Mouse (Mus musculus) limb, embryonic 11.5 days (tissue): ENCODE results near the gene Nup85. TPM values are rescaled to one million over a fixed set of nuclear protein-coding genes. Genes with fewer than 3 reads are reported as not detected.

ENCODE experiments used
- ATAC-seq: fragments of 200-750 bp; cut with Nextera tagmentation; 2 replicates; pipeline ENCODE4 v1.8.0; 2017; ENCODE audit warnings: low read depth; ENCODE audit not compliant: insufficient number of reproducible peaks, low FRiP score, low TSS enrichment
- DNase-seq: peaks from one replicate; pipeline ENCODE4 v3.0.0-alpha.2; 2015; ENCODE audit warnings: low spot score
- H3K27ac ChIP-seq: fragments of 300-500 bp; sonication (generic); replicated peaks from 2 replicates; pipeline ENCODE4 v1.5.1; 2014; ENCODE audit warnings: low read depth, mild to moderate bottlenecking, low read length
- H3K27me3 ChIP-seq: fragments of 300-500 bp; sonication (generic); 2 replicates; pipeline ENCODE4 v1.6.1; 2014; ENCODE audit warnings: mild to moderate bottlenecking, low read length, mixed read lengths; ENCODE audit not compliant: control insufficient read depth, insufficient read depth
- H3K36me3 ChIP-seq: fragments of 300-500 bp; sonication (generic); 2 replicates; pipeline ENCODE4 v1.6.1; 2014; ENCODE audit warnings: mild to moderate bottlenecking, low read length, moderate library complexity, mixed read lengths; ENCODE audit not compliant: control insufficient read depth, insufficient read depth
- H3K4me1 ChIP-seq: fragments of 300-500 bp; sonication (generic); 2 replicates; pipeline ENCODE4 v1.6.1; 2014; ENCODE audit warnings: low read length, mixed read lengths; ENCODE audit not compliant: control insufficient read depth, insufficient read depth
- H3K4me2 ChIP-seq: fragments of 300-500 bp; sonication (generic); 2 replicates; pipeline ENCODE4 v1.6.1; 2014; ENCODE audit warnings: low read depth, mild to moderate bottlenecking, moderate library complexity; ENCODE audit not compliant: severe bottlenecking
- H3K4me3 ChIP-seq: fragments of 300-500 bp; sonication (generic); 2 replicates; pipeline ENCODE4 v1.5.1; 2014; ENCODE audit warnings: low read depth, low read length
- H3K9ac ChIP-seq: fragments of 300-500 bp; sonication (generic); 2 replicates; pipeline ENCODE4 v1.6.1; 2014; ENCODE audit warnings: mild to moderate bottlenecking, low read length
- H3K9me3 ChIP-seq: fragments of 300-500 bp; sonication (generic); 2 replicates; pipeline ENCODE4 v1.6.1; 2016; ENCODE audit warnings: low read length; ENCODE audit not compliant: control insufficient read depth
- WGBS: fragments of 180-500 bp; shearing (Covaris S2); extraction: QIAGEN DNeasy Blood & Tissue Kit; methylation state at CpG from one replicate; pipeline ENCODE4 v1.1.7; 2014; 5-methylcytosine and 5-hydroxymethylcytosine counted together
- polyA plus RNA-seq: library from polyadenylated mRNA; unstranded; fragments of >200 nt; fragmentation: Nextera tagmentation; extraction: Ambion mirVana; gene quantifications from 2 replicates; pipeline ENCODE4 v1.2.1, GENCODE M21; 2014

Gene Nup85
- polyA plus RNA-seq, 1 experiment from 2014 or later = 220 TPM

DNA sequence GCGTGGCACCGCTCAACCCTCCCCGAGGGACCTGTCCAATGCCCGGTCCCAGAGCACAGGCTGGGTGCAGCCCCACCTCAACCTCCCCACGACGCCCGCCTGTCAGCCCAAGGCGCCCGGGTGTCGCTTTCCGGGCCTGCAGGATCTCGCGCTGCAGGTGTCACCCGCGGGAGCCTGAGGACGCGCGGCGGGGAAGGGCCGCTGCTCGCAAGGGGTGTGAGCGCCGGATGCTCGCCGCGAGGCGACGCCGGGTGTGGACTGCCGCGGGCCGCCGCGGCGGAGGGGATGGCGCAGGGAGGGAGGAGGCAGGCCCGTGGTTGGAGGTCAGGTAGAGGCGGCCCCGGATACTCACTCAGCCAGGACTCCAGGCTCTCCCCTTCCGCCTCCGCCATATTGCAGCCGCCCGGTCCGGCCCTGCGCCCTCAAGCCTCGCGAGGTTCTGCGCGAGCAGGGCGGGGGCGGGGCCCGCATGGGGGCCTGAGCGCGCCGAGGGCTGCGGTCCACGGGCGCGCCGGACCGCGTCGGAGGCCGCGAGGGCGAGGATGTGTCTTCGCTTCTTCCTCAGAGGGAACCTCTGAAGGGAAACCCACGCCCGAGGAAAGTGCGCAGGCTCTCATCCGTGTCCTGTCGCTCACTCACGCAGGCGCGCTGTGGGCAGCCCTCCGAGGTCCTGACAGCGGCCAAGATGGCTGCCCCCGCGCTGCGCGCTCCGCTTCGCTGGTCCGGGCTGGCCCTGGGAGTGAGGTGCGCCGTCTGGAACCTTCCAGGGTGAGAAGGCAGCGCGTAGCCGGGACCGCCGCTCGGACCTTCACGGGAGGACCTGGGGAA lies 39.5 kb downstream of the Nup85 start, which contains the start of the genes Mrps7 and Gga3:
TSS of gene Mrps7 (plus strand) at position 450 of the 828 bp plus-strand sequence.
TSS of gene Gga3 (minus strand) at position 576 of the 828 bp plus-strand sequence.
- Histone ChIP-seq H3K4me1 (peaks cover 15% of the 10 kb centered on the region; the same call in 1 of the 2 replicates), H3K36me3 (peaks cover 20% of the 10 kb centered on the region), H3K27me3 (no peaks in the 10 kb centered on the region), H3K27ac (peak within 1 kb of the TSS; percentile 63), H3K9ac (peak within 1 kb of the TSS; percentile 96), H3K4me2 (peak within 1 kb of the TSS; percentile 92), H3K4me3 (peak within 1 kb of the TSS; percentile 100), H3K9me3 (no peaks in the 10 kb centered on the region)
- WGBS = under 1% methylated on average over 80 of the region's 93 CpGs
- peak; percentile 88 for DNase-seq
- ATAC-seq = peak; percentile 92

DNA sequence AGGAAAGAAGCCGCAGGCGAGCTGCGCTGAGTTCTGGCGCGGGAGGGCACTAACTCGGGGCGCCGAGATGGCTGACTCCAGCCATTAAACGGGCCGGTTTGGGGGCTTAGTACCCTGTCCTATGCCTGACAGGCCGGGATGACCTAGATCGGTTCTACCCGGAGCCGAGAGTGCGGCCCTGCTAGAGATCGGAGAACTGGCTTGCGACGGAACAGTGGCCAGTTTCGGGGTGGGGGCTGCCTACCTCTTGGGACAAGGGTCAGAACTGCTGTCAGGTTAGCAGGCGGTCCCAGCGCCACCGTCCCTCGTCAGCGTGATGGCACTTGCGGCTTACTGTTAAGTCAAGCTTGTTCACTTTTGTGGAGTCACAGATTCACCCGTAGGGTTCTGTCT lies 40.1 kb downstream of the Nup85 start:
- no peaks in the 10 kb centered on the region for H3K9me3 ChIP-seq
- under 1% methylated on average over 26 of the region's 26 CpGs for WGBS
- H3K4me3 ChIP-seq = peak overlapping the region; percentile 100
- DNase-seq (no peak), ATAC-seq (peak; percentile 10; the same call in 1 of the 2 replicates)
- H3K27me3 ChIP-seq = no peaks in the 10 kb centered on the region
- H3K27ac ChIP-seq = peak overlapping the region; percentile 63; the same call in 1 of the 2 replicates
- peak overlapping the region; percentile 96 for H3K9ac ChIP-seq
- H3K4me1 ChIP-seq = peaks cover 15% of the 10 kb centered on the region; the same call in 1 of the 2 replicates
- H3K36me3 ChIP-seq = peaks cover 25% of the 10 kb centered on the region
- H3K4me2 ChIP-seq = peak overlapping the region; percentile 92

DNA sequence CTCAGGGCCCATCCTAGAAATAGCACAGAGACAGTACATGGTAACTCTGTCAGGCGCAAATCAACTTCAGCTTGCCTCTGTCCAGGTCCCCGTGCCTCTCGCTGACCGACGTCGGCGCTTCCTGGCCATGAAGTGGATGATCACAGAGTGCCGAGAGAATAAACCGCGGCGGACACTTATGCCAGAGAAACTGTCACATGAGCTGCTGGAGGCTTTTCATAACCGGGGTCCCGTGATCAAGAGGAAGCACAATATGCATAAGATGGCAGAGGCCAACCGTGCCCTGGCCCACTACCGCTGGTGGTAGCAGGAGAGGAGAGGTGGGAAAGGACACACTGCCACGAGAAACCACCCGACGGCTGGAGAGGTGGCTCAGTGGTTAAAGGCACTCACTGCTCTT lies 42.5 kb downstream of the Nup85 start:
- ATAC-seq (no peak), DNase-seq (no peak)
- Histone ChIP-seq H3K4me1 (peaks cover 18% of the 10 kb centered on the region; the same call in 1 of the 2 replicates), H3K4me3 (no peak overlapping the region), H3K4me2 (no peak overlapping the region), H3K27ac (no peak overlapping the region), H3K9me3 (no peaks in the 10 kb centered on the region), H3K27me3 (no peaks in the 10 kb centered on the region), H3K36me3 (peaks cover 29% of the 10 kb centered on the region), H3K9ac (no peak overlapping the region)
- 96% methylated on average over 18 of the region's 18 CpGs for WGBS

DNA sequence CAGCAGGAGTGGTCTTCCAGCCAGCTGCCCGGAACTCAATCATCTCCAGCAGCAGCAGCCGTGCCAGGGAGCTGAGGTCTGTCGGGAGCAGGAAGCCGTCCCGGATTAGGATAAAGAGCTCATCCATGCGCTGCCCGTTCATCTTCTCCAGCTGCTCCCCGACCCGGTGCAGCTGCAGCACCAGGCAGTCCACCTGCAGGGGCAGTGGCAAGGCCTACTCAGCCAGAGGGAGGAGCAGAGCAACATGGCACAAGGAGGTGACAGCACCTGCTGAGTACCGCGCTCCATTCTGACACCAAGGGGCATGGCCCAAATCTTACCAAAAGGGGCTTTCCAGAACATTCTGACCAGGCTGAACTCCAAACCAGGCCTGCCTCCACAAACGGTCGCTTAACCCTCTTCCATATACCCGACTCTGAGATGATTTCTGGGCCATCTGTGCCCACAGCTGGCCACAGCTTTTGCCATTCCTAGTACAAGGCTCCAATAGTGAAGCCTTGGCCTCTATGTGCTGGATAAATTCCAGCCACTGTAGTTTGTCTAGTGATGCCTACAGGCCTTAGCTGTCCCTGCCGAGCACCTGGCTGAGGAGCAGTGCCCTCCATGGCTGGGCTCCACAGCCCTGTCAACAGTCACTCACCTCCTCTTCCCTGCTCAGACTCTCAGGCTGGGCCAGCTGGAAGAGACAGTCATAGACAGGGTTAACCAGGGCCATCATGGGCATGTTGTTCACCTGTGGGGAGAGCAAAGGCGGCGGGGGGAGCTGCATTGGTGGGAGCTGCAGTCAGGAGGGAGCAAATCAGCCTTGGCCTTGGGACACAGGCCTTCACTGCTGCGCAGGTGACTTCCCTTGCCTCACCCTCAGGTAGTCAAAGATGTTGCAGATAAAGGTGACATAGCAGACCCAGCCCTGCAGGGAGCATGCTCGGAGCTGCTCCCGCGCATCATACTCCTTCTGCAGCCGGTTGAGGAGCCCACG lies 44.5 kb downstream of the Nup85 start:
- 89% methylated on average over 23 of the region's 23 CpGs for WGBS
- Histone ChIP-seq H3K4me3 (no peak overlapping the region), H3K36me3 (peaks cover 29% of the 10 kb centered on the region), H3K9ac (no peak overlapping the region), H3K27ac (no peak overlapping the region), H3K4me2 (no peak overlapping the region), H3K27me3 (no peaks in the 10 kb centered on the region), H3K9me3 (no peaks in the 10 kb centered on the region), H3K4me1 (peaks cover 14% of the 10 kb centered on the region)
- ATAC-seq (no peak), DNase-seq (no peak)

DNA sequence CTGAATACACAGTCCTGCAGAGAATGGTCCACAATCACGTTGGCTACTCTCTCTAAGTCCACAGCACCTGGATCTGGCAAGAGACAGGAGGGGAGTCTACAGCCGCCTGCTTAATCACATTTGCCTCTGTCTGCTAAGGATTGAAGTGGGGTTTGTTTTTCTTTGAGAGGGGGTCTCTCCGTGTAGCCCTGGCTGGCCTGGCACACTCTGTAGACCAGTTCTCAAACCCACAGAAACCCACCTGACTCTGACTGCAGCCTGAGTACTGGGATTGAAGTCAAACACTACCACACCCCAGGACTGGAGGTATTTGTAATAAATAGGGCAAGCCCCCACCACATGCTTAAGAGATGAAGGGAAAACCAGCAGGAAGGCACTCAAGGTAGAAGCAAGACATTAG lies 45.3 kb downstream of the Nup85 start:
- Histone ChIP-seq H3K27me3 (no peaks in the 10 kb centered on the region), H3K9ac (no peak overlapping the region), H3K9me3 (no peaks in the 10 kb centered on the region), H3K27ac (no peak overlapping the region), H3K4me2 (no peak overlapping the region), H3K36me3 (peaks cover 29% of the 10 kb centered on the region), H3K4me1 (peaks cover 13% of the 10 kb centered on the region), H3K4me3 (no peak overlapping the region)
- 76% methylated on average over 3 of the region's 3 CpGs for WGBS
- DNase-seq = no peak
- ATAC-seq = no peak

DNA sequence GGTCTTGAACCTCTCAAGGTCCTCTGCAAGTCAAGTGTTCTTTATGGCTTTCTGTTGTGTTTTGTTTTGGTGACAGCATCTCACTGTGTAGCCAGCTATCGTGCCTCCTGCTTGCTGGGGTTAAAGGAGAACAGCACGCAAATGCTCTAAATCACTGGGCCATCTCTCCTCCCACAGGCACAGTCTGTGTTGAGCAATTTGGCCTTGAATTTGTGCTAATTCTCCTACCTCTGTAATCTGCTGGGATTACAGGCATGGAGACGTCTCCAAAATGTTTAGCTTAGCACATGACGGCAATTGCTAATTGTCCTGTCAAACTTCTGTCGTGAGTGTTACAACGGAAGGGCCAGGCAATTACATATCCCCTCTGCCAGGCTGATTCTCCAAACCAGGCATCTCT lies 46.9 kb downstream of the Nup85 start:
- ATAC-seq (no peak), DNase-seq (no peak)
- H3K27me3 ChIP-seq = no peaks in the 10 kb centered on the region
- H3K9ac ChIP-seq = no peak overlapping the region
- H3K9me3 ChIP-seq = no peaks in the 10 kb centered on the region
- WGBS = 61% methylated on average over 6 of the region's 6 CpGs
- H3K27ac ChIP-seq = no peak overlapping the region
- peaks cover 7% of the 10 kb centered on the region; the same call in 1 of the 2 replicates for H3K4me1 ChIP-seq
- peaks cover 29% of the 10 kb centered on the region for H3K36me3 ChIP-seq
- H3K4me3 ChIP-seq = no peak overlapping the region; the same call in 1 of the 2 replicates
- H3K4me2 ChIP-seq = no peak overlapping the region

DNA sequence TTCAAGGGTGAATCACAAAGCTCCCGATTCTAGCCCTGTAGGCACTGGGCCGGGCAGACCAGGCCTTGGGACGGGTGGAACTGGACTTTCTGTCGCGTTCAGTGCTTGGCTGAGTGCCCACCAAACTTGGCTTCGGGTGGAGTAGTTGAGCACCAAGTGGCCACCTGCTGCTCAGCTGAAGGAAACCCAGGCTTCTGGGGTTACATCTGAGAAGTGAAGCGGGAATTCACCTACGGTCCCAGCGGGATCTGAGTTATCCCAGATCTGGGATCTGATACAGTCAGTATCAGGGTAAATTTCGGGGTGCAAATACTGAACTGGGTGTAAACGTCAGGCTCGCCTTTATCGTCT lies 47.8 kb downstream of the Nup85 start:
- 0 out of 2 replicates have a peak, but pooled peaks have one; percentile 19 for ATAC-seq
- Histone ChIP-seq H3K36me3 (peaks cover 23% of the 10 kb centered on the region), H3K4me2 (peak overlapping the region; percentile 83), H3K27ac (peak overlapping the region; percentile 68; the same call in 1 of the 2 replicates), H3K9ac (peak overlapping the region; percentile 64), H3K9me3 (no peaks in the 10 kb centered on the region), H3K4me3 (peak overlapping the region; percentile 58), H3K4me1 (peaks cover 7% of the 10 kb centered on the region; the same call in 1 of the 2 replicates), H3K27me3 (no peaks in the 10 kb centered on the region)
- no peak for DNase-seq
- WGBS = 2% methylated on average over 13 of the region's 13 CpGs
